Mouse (Mus musculus) kidney, adult 2 months (tissue): Measurements from ENCODE around the gene Cers1.

Experiments
- CTCF ChIP-seq: fragments of 200-500 bp; conservative IDR thresholded peaks from 2 replicates; pipeline ENCODE4 v1.5.1; 2011; ENCODE audit warnings: low read depth, mild to moderate bottlenecking, control low read depth, low read length, moderate library complexity, mixed read lengths; ENCODE audit not compliant: insufficient read depth, insufficient read length
- POLR2A ChIP-seq: fragments of 200-500 bp; IDR thresholded peaks from one replicate; pipeline ENCODE4 v1.6.1; 2011; ENCODE audit warnings: low read depth, low read length, control low read depth

DNA sequence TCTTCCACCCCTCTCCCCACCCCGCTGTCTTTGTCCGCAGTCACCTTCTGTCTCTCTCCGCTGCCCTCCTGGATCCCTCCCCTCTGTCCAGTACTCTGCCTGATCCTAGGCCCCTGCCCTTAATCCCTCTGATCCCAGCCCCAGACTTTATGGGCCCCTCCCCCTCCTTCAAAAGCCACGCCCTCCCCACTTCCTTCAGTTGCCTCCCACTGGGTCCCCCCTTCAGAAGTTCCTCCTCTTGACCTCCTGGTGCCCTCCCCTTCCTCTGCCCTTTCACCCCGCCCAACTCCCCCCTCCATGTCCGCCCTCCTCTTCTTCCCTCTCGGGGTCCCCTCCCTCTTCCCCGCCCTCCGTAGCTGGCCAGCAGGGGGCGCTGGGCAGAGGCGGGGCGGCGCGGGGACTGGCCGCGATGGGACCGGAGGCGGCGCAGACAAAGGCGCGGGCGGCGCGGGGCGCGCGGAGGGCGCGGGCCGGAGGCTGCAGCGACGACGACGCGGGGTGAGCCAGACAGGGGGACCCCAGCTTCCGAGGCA lies 32.9 kb upstream of the Cers1 start, which contains the start of gene Homer3:
- no peak for TF ChIP-seq POLR2A
- peak; percentile 60 for TF ChIP-seq CTCF
